Mouse (Mus musculus) right cerebral cortex, postnatal 36 days (tissue): ENCODE measurements at regions not wholly inside any gene's neighbourhood (a gene's known extent, or its start where the extent isn't known, plus 50 kb on each side); places are given as distances from the start of the nearest gene placed in this dataset.
"Not testable (repeated sequence)": the region's sequence is repeated elsewhere in the genome, so short reads cannot be mapped to it uniquely, and the experiment has no call there.

Source experiments
- DNase-seq, 2 experiments: peaks; one replicate each; pipeline ENCODE4 v3.0.0; 2022; ENCODE audit warnings: low spot score in 2 of 2, mixed read lengths in 1 of 2

DNA sequence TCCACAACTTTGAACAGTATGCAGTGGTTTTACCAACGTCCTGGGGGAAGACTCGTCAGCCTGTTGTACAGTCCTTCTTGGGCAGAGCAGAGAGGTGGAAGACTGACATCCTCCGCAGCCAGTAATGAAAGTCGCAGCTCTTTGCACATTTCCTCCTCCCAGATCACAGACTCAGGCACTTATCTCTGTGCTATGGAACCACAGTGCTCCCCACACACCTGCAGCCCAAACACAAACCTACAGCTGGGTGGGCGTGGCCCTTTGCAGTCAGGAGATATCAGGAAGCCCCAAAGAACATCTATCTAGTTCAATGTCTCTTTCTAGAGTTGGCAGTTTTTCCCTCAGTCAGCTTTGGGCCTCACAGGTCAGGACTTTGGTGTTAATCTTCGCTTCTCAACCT is 537.7 kb upstream of the Olfr1507 start:
- DNase-seq = not testable (repeated sequence)

DNA sequence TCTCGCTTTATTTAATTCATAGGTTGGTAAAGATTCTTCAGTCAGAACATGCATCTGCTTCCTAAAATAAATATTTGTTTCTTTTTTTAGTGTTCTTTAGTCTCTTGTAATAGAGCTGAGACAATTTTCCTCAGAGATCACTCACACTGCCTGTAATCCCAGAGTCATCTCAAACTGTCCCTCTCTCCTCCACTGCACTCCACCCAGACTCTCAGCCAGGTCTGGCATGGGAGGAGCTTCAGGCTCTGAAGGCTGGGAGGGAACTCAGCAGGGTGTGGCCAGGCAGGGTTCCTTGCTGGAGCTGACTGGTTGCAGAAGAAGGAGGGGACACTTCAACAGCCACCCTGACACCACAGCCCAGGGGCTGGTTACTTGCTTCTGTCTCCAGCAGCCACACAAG is 536.9 kb upstream of the Olfr1507 start:
- DNase-seq = not testable (repeated sequence)

DNA sequence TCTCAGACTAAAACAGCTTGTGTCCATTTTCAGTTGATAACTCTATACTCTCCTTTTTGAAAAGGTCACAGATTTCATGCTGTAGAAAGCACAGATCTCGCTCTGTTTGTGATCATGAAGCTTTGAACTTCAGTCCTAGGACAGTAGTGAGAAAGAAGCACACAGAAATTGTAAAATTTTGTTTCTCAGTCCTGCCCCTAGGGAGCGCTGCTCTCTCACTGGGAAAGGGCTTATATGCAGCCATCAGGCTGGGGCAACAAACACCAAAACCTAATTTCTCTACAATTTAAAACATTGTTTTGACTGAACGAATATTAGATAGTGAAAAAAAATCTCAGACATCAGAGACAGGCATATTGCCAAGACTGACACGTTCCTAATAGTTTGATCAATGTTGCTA is 534.7 kb upstream of the Olfr1507 start:
- DNase-seq = not testable (repeated sequence)

DNA sequence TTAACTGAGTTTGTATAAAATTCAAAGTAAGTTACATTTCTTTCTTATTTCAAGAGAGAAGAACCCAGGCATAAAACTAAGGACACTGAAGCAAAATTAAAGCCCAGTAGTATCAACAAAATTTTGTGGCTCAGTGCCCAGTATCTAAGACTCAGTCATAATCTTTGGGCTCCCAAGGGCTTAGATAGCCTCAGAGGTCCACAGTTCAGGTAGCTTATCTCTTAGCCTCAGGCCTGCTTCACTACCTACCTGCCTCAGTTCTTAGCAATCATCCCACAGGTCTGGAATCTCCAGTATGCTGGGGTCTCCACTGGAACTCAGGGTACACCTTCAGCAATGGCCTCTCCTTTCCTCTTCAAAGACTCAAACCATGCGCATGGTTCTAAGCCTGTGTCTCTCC is 531.4 kb upstream of the Olfr1507 start:
- not testable (repeated sequence) for DNase-seq

DNA sequence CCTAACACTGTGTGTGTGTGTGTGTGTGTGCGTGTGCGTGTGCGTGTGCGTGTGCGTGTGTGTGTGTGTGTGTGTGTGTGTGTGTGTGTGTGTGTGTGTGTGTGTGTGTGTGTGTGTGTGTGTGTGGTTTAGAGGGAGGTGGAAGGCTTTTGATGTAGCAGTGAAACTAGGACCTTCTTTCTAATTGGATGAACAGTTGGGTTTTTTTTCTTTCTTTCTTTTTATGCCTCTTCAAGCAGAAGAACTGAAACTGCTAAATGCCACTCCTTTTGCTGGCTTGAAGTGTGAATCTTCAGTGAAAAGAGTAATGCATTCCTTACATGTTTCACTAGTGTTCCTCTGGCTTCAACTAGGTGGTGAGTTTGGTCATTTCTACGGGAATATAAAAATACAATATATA is 524.6 kb upstream of the Olfr1507 start:
- DNase-seq = not testable (repeated sequence)

DNA sequence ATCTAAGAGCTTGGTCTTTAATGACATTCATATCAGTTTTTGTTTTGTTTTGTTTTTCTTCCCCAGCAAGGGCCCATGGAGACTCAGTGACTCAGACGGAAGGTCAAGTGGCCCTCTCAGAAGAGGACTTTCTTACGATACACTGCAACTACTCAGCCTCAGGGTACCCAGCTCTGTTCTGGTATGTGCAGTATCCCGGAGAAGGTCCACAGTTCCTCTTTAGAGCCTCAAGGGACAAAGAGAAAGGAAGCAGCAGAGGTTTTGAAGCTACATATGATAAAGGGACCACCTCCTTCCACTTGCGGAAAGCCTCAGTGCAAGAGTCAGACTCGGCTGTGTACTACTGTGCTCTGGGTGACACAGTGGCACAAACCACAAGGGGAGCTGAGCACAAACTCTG is 512.2 kb upstream of the Olfr1507 start:
- DNase-seq = not testable (repeated sequence)

DNA sequence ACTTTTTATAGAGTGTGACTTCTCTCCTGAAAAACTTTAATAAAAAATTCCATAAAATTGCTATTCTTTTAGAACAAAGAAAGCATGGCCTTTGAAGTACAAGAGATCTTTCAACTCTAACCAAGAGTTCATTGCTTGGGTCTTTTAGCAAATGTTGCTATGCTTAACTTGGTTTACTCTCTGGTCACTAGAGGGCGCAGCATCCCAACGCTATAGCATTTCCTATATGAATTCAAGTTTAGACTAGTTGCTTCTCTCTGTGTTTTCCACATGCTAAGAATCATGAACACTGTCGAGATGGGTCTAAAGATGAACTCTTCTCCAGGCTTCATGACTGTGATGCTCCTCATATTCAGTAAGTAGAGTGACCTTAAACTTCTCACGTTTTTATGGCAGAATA is 511.8 kb upstream of the Olfr1507 start:
- DNase-seq = not testable (repeated sequence)

DNA sequence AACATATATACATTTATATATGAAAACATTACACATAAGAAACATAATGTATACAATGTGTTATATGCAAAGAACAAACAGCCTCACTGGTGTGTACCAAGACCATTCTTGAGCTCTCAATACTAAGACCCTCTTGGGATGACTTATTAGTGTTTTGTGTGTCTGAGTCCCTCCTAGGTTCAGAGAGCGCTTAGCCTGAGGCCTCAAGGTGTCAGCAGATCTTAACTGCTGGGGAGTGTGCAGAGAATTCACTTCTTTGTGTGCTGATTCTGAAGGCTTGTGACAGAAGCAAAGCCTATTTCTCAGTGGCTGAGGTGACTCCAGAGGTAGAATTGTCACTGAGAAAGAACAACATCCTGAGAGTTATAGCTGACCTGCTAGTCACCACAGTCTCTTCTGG is 505.7 kb upstream of the Olfr1507 start:
- not testable (repeated sequence) for DNase-seq

DNA sequence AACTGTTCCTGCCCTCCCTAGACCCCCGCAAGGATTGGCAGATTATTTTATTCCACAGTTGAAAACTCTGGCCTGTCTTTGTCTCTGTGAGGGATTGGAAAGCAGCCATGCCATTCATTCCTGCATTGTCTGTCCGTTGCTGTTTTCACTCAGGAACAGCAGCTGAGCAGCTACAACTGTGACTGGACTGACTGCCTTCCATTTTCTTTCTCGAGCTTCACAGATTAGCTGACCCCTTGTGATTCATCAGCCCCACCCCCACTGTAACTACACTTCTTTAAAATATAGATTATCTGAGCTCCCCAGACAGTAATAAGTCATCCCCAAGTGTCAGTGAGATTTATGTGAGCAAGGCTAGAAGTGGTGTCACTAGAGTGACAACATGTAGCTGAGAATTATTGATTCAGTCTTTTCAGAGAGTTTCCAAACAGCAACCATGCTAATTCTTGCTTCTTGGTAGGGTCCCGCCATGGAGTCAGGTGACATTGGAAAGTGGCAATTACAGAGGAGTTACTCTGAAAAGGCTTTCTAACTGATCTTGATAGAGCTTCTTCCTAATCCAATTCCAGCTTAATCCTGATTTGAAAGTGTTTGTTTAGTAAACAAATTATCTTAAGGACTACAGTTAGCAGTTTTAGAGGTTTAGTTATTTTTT is 496.7 kb upstream of the Olfr1507 start:
- DNase-seq = not testable (repeated sequence)

DNA sequence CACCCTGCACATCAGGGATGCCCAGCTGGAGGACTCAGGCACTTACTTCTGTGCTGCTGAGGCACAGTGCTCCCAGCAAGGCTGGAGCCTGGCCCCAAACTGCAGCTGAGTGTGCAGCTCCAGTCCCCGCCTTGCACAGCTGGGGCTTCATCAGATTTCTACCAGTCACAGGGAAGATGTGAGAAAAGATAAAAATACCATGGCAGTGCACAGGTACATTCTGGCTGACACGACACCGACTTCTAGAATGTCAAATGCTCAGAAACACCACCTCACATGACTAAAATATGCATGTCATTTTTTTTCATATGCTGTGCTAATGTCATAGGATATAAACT is 495.7 kb upstream of the Olfr1507 start:
- not testable (repeated sequence) for DNase-seq

DNA sequence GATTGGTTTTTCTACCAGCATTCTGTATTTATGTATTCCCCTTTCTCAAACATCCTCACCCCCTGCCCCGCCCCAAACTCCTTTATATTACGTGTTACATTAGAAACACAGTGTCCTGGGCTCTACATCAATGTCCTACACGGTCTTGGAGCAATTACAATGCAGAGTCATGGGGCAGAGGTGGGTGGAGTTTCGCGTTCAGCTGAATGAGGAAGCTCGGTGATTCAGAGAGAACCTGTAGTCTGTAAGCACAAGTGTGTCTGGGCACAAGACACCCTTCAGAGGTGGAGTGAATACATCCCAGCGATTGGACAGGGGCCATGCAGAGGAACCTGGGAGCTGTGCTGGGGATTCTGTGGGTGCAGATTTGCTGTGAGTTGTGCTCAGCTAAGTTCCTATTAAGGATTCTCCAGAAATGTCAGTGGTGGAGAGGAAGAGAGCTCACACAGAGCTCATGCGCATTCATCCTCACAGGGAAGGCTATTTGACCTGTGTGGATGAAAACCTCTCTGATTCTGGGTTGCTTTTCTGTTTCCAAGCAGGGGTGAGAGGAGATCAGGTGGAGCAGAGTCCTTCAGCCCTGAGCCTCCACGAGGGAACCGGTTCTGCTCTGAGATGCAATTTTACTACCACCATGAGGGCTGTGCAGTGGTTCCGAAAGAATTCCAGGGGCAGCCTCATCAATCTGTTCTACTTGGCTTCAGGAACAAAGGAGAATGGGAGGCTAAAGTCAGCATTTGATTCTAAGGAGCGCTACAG is 495.2 kb upstream of the Olfr1507 start:
- DNase-seq = not testable (repeated sequence)

DNA sequence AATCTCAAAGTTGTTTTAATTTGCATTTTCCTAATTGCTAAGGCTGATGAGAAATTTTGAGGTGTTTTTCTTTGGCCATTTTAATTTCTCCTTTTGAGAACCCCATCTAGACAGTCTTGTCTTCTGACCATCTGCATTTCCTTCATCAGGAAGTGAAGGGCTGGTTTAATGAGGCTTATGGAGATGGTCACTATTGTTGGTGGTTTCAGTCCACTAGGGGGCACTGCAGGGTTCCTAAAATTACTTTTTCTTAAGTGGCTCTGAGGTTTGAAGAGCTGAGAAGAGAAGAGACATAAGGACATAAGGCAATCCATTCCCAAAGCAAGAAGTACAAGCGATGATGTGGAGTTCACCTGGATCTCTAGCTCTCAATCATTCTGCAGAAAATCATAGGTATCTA is 494.4 kb upstream of the Olfr1507 start:
- DNase-seq = not testable (repeated sequence)

DNA sequence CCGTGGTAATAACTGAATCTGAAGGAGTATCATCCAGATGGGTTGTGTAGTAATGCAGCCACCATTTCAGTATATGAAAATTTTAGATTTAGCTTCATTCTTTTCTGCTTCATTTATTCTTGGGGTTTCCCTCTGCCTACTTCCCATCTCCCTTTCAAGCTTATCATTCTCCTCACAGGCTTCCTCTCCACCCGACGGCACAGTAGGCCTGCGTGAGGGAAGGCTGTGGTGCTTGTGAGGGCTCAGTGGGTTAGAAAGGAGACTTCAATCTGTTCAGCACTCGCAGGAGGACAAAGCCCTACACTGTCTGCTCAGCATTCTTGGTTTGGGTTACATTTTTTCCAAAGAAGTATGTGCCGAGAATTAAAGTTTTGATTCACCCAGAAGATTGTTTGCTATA is 493.0 kb upstream of the Olfr1507 start:
- DNase-seq = not testable (repeated sequence)

DNA sequence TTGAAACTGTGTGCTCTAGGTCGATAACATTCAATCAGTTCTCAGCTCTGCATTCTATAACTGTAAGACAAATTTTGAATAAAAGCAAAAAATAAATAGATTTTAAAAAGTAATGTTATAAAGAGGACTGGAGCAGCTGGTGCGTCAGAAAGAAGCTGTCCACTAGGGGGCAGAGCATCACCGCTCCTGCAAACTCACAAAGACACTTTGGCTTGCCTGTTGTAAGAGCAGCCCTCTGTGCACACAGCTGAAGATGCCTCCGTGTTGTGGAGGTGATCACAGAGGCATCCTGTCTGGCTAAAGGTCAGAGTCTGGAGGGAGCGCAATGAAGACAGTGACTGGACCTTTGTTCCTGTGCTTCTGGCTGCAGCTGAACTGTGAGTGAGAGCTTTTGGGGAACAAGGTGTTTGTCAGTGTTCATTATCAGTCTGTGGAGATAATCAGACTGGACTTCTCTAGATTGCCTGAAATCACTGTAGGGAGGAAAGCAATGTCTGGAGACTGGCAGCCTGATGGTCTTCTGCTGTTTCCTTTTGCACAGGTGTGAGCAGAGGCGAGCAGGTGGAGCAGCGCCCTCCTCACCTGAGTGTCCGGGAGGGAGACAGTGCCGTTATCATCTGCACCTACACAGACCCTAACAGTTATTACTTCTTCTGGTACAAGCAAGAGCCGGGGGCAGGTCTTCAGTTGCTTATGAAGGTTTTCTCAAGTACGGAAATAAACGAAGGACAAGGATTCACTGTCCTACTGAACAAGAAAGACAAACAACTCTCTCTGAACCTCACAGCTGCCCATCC is 476.9 kb upstream of the Olfr1507 start:
- DNase-seq = not testable (repeated sequence)

DNA sequence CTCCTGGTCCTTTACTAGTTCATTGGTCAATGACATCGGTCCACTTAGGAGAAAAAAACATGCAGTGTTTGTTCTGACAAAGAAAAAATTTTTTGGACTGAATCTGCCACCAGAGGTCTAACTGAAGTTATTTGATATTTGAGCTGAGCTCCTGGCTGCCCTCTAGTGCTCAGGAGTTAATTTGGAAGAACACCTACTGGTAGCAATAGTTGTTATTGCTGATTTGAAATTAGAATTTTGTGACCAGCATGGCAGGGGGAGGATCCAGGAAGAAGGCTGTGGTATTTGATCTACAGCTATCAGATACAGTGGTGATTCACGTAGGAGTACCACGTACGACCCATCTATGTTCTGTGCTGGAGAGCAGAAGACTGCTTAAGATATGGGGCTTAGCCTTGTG is 466.6 kb upstream of the Olfr1507 start:
- not testable (repeated sequence) for DNase-seq

DNA sequence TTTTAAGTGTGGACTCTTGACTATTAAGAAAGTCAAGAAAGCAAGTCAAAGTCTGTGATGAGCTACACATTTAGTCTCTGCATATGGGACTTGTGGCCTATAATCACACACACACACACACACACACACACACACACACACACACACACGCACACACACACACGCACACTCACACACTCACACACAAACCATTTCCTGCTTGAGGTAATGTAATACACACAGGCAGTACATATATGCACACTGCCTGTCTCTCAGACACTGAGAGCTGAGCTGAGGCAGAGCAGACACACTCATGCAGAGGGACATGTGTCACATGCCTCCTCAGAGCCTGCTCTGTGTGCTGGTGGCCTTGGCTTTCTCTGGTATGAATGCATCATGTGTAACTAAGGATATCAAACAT is 461.0 kb upstream of the Olfr1507 start:
- DNase-seq = not testable (repeated sequence)

DNA sequence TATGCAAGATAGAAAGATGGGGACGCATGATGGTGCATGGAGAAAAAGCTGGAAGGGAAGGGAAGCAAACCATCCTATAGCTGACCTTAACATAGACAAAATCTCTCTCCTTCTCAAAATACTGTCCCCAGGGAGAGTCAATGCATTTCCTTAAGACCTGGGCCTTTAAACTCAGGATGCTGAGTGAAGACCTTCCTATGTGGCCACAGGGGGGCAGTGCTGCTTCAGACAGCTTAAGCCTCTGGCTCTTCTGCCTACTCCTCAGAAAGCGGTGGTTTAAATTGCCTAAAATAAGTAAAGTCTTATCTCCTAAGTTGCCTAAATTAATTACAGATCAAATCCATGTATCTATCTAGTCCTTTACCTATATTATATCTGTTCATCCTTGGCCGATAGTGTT is 449.4 kb upstream of the Olfr1507 start:
- DNase-seq = not testable (repeated sequence)

DNA sequence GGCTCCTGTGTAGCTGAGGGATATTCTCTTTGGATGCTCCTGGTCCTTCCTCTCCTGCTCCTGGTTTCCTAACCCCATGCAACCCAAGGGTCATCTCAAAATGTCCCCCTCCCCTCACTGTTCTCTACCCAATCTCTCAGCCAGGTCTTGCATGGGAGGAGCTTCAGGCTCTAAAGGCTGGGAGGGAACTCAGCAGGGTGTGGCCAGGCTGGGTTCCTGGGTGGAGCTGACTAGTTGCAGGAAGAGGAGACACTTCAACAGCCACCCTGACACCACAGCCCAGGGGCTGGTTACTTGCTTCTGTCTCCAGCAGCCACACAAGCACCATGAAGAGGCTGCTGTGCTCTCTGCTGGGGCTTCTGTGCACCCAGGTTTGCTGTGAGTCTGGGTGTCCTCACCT is 446.9 kb upstream of the Olfr1507 start:
- DNase-seq = not testable (repeated sequence)

DNA sequence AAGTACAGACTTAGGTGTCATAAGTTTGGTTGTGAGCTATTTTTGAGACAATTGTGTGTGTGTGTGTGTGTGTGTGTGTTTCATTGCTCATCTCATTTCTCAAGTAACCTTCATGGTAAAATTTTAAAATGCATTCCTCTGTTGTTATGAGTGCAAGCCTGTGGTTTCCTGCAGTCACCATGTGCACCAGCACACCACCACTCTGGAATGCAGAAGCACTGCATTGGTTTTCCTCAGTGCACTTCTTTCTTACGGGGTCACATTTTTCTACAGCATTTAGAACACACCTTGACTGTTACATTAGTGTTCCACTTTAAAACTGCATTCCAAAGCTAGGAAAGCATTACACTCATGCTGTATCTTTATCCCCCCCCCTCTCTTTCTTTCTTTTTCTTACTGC is 446.2 kb upstream of the Olfr1507 start:
- DNase-seq = not testable (repeated sequence)

DNA sequence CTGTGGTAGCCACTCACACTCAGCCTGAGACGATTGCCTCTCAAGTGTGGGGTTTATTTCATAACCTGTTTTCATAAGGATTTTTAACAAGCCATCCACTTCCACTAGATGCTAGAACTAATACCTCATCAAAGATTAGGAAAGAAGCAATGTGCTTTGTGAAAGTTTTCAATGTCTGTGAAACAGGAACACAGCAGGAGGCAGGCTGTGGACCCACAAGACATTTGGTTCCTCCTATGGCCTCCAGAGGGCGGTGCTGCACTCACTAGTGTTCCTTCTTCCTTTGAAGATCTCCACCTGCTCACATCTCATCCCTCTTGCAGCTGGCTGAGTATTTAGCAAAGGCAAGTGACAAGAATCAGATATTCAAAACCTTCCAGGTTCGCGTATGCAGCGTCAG is 424.6 kb upstream of the Olfr1507 start:
- not testable (repeated sequence) for DNase-seq

DNA sequence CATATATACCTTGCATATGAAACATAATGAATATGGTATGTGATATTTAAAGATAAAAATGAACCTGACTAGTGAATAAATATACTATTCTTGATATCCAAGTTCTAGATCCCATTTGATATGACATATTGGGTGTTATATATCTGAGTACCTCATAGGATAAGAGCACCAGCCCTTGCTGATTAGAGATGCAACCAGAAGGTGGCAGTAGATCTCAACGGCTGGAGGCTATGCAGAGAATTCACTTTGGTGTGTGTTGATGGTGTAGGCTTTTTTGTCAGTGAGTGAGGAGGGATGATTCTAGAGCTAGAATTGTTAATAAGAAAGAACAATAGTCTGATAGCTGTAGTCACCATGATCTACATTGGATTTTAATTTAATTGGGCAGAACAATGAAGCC is 418.3 kb upstream of the Olfr1507 start:
- not testable (repeated sequence) for DNase-seq

DNA sequence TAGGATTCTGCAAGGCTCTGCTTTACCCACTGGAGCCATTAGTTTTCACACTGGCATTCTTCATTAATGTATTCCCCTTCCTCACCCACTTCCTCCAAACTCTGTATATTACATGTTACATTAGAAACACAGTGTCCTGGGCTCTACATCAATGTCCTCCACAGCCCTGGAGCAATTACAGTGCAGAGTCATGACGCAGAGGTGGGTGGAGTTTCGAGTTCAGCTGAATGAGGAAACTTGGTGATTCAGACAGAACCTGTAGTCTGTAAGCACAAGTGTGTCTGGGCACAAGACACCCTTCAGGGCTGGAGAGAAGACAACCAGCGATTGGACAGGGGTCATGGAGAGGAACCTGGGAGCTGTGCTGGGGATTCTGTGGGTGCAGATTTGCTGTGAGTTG is 404.1 kb upstream of the Olfr1507 start:
- DNase-seq = not testable (repeated sequence)

DNA sequence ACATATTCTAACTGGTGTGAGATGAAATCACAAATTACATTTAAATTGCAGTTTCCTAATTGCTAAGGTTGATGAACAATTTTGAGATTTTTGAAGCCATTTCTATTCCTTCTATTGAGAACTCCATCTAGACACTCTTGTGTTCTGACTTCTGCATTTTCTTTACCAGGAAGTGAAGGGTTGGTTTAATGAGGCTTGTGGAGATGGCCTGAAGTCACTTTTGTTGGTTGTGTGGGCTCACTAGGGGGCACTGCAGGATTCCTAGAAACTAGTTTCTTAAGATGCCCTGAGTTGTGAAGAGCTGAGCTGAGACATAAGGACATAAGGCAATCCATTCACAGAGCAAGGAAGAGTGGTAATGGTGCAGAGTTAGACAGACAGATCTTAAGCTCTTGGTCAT is 402.8 kb upstream of the Olfr1507 start:
- DNase-seq = not testable (repeated sequence)
